Mouse (Mus musculus) cerebellum, postnatal 36 days (tissue): Measurements from ENCODE around the gene Cdc20.
A peak's percentile ranks its signal among the peaks of the same experiment; 100 is the strongest.

Experiments used
- DNase-seq, 2 experiments: peaks; one replicate each; pipeline ENCODE4 v3.0.0; 2021 to 2022; ENCODE audit warnings: mixed read lengths in 2 of 2

The Cdc20 gene

GRCm38 (mm10) chr4:118417112-118417797, 19.9 kb downstream of the Cdc20 start:
- DNase-seq: no peak

- DNase-seq: no peak
Measured at GRCm38 (mm10) chr4:118416329-118416728, 20.8 kb downstream of the Cdc20 start.

GRCm38 (mm10) chr4:118415779-118416178, 21.4 kb downstream of the Cdc20 start:
- DNase-seq: no peak

DNA sequence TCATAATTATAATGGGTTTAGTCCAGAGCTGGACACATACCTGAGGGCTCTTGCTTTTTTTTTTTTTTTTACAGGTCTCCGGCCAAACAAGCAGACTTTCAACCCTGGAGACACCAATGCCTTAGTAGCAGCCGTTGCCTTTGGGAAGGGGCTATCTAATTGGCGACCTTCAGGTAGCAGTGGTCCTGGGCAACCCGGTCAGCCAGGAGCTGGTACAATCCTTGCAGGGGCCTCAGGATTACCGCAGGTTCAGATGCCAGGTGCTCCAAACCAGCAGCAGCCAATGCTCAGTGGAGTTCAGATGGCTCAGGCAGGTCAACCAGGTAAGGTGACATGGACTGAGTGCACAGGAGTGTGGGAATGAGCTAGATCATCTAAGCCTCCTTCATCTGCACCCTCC, 23.6 kb downstream of the Cdc20 start:
- DNase-seq: peak; percentile 34 to 38

DNA sequence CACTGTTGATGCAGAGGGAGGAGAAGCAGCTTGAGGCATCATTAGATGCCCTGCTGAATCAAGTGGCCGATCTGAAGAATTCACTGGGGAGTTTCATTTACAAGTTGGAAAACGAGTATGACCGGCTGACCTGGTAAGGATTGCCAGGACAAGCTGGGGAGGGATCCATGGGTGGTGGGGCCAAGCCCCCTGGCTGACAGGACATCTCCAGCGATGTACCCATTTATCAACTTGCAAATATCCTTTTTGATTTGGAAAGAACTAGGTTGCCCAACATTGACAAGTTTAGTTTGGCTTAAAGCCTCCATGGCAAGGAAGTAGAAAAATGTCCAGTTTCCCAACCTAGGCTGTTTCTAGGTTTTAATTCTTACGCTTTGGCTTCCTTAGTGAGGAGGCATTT, 26.3 kb downstream of the Cdc20 start:
- no peak for DNase-seq

DNA sequence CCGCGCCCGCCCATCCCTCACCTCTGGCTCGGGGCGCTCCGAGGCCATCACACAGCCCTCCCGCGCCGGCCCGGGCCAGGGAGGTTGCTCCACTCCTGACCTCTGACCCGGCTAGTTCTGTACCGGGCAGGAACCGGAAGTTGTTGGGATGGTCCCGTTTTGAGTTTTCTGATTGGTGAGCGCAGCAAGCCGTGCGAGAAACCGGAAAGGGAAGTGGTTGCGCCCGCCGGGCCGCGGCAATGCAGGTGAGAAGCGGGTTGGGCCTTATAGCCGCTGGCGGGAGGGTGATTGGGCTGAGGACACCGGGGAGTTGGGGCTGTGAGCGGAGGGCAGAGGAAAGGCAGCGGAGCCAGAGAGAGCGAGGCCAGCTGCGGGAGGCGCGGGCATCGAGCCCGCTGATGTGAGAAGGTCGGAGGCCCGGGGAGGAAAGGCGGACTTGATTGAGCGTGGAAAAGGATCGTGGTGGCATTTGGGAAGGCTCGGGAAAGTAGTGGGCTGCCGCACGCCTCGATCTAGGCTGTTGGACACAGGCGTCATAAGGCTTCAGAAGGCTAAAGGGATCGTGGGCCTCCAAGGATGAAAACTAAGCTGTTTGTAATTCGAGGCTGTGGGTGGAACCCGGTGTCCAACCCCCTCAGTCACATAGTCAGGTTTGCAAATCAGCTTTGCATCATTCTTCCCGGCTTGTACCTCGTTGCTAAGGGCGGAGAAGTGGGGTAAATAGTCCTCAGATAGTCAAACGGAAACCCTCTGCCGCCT, 27.8 kb downstream of the Cdc20 start, which contains the start of the genes Szt2 and Med8:
TSS of gene Szt2 (minus strand) at position 132 of the 759 bp plus-strand sequence.
TSS of gene Med8 (plus strand) at position 196 of the 759 bp plus-strand sequence.
- peak; percentile 87 to 90 for DNase-seq

DNA sequence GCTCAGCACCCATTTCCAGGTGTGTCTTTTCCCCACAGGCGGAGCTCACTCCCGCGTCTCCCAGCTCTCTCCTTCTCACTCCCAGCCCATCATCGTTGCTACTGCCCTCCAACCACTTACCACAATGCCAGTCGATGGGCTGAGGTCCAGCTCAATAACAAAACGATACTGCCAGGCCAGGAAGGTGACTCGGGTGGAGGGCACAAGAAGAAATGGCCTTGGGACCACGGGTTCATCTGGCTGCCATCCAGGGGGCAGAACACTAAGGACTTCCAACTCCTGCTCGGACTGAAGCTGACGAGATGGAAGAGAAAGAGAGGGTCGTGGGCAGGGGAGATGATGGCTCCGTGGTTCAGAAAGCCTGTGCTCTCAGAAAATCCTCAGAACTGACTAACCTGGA, 34.5 kb downstream of the Cdc20 start:
- no peak for DNase-seq

GRCm38 (mm10) chr4:118401918-118402317, 35.2 kb downstream of the Cdc20 start:
- DNase-seq: no peak

DNA sequence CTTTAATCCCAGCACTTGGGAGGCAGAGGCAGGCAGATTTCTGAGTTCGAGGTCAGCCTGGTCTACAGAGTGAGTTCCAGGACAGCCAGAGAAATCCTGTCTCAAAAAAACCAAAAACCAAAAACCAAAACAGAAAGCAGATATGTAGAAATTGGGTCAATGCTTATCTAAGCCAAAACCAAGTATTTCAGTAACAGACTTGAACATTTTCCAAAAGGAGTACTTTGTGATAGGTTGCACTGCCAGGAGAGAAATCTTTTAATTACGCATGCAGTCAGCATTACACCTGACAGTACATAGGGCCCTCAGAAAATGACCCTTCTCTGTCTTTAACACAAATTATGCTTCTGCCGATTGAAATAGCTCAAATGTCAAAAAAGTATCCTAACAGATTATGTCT, 35.7 kb downstream of the Cdc20 start:
- DNase-seq: no peak

DNA sequence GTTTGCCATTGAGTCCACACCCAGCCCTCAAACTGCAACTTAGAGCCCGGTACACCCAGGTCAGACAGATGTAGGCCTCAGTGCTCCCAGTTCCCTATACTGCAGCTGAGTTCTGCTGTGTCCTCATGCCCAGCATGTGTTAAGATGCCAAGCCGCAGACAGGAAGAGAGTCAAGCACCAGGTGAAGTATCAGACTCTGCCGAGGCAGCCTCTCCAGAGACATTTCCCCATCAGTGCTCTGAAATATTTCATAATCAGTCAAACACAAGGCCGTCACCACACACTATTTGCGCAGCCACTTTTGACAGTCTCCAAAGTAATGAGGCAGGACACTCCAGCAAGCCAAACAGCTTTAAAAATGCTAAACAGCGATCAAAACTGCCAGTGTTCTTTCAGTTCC, 38.8 kb downstream of the Cdc20 start:
- DNase-seq: no peak

DNA sequence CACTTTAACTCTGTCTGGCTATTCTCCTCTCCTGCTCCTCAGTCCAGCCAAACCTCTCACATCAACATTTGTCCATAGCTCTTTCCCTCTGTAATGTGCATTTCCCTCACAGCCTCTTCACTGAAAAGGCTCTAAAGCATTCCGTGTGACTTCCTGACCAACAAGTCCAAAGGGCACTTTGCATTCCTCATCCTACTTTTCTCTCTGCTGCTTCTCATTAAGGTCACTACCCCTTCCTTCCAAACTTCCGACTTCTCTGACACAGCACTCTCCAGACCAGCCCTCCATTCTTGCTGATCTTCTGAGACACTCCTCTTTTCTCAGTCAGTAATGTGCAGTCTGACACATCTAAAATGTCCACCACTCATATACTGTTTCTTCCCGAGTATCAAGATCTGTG, 40.7 kb downstream of the Cdc20 start:
- DNase-seq: no peak

DNA sequence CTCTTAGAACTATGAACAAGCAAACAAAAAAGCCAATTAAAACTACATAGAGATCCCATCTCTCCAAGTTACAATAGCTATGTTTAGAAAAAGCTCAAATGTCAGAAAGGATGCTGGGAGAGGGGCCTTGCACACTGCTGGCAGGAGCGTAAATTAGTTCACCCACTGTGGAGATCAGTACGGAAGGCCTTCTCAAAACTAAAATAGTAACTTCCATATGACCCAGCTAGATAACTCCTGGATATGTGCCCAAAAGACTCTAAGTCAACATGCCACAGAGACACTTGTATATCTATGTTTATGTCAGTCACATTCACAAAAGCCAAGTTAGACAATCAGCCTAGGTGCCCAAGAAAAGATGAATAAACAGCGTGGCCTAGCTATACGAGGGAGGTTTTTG, 41.9 kb downstream of the Cdc20 start:
- no peak for DNase-seq

DNA sequence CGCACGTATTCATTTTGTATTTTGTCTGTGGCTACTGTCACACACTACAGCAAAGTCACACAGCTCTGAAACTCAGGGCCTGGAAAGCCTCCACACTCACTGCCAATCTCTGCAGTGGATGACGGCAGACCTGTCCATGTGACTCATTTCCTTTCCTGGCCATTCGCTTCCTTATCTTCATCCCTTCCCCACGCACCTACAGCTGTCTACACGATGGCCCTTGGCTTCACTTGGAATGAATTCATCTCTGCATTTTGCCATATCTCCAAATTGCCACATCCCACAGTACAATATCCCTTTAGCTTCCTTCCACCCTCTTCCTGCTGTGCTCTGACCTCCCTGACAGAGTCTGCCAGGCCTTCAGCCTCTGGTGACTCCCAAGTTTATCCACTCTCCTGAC, 42.6 kb downstream of the Cdc20 start:
- no peak for DNase-seq

GRCm38 (mm10) chr4:118390146-118390545, 47.0 kb downstream of the Cdc20 start:
- DNase-seq: no peak

GRCm38 (mm10) chr4:118387316-118387715, 49.8 kb downstream of the Cdc20 start:
- no peak for DNase-seq

GRCm38 (mm10) chr4:118383271-118383670, 53.9 kb downstream of the Cdc20 start:
- DNase-seq: no peak
